Mouse (Mus musculus) forebrain, embryonic 14.5 days (tissue): ENCODE measurements around the gene Rgl1. TPM values are rescaled to one million over a fixed set of nuclear protein-coding genes. Genes with fewer than 3 reads are reported as not detected.

Experiments used
- ATAC-seq: fragments of 200-750 bp; cut with Nextera tagmentation; 2 replicates; pipeline ENCODE4 v1.8.0; 2017; ENCODE audit warnings: mild to moderate bottlenecking, moderate library complexity
- DNase-seq: peaks from one replicate; pipeline ENCODE4 v3.0.0-alpha.2; 2015; ENCODE audit warnings: low spot score
- H3K27ac ChIP-seq: fragments of 300-500 bp; sonication (generic); 2 replicates; pipeline ENCODE4 v1.5.1; 2014; ENCODE audit warnings: low read depth, mild to moderate bottlenecking, control low read depth, low read length, moderate library complexity
- H3K27me3 ChIP-seq: fragments of 300-500 bp; sonication (generic); replicated peaks from 2 replicates; pipeline ENCODE4 v1.6.1; 2014; ENCODE audit warnings: low read length, control low read depth, mixed read lengths; ENCODE audit not compliant: control insufficient read depth, insufficient read depth
- H3K36me3 ChIP-seq: fragments of 300-500 bp; sonication (generic); 2 replicates; pipeline ENCODE4 v1.6.1; 2014; ENCODE audit warnings: low read length, control low read depth; ENCODE audit not compliant: control insufficient read depth, insufficient read depth
- H3K4me1 ChIP-seq: fragments of 300-500 bp; sonication (generic); 2 replicates; pipeline ENCODE4 v1.6.1; 2014; ENCODE audit warnings: antibody characterized with exemption, low read length, control low read depth; ENCODE audit not compliant: control insufficient read depth, insufficient read depth
- H3K4me2 ChIP-seq: fragments of 300-500 bp; sonication (generic); 2 replicates; pipeline ENCODE4 v1.6.1; 2014; ENCODE audit warnings: mild to moderate bottlenecking, control low read depth, low read length
- H3K4me3 ChIP-seq: fragments of 300-500 bp; sonication (generic); 2 replicates; pipeline ENCODE4 v1.5.1; 2014; ENCODE audit warnings: low read depth, low read length, control low read depth
- H3K9ac ChIP-seq: fragments of 300-500 bp; sonication (generic); 2 replicates; pipeline ENCODE4 v1.6.1; 2014; ENCODE audit warnings: mild to moderate bottlenecking, low read length, control low read depth, moderate library complexity
- H3K9me3 ChIP-seq: fragments of 300-500 bp; sonication (generic); replicated peaks from 2 replicates; pipeline ENCODE4 v1.6.1; 2016; ENCODE audit warnings: low read length, control low read depth, mixed read lengths; ENCODE audit not compliant: control insufficient read depth
- WGBS: fragments of 180-500 bp; shearing (Covaris S2); extraction: QIAGEN DNeasy Blood & Tissue Kit; methylation state at CpG from one replicate; pipeline ENCODE4 v1.1.7; 2014; 5-methylcytosine and 5-hydroxymethylcytosine counted together
- polyA plus RNA-seq: library from polyadenylated mRNA; unstranded; fragments of >200 nt; fragmentation: Nextera tagmentation; extraction: Ambion mirVana; gene quantifications from 2 replicates; pipeline ENCODE4 v1.2.1, GENCODE M21; 2014

Rgl1 gene
- polyA plus RNA-seq, 1 experiment from 2014 or later = 16.4 TPM

DNA sequence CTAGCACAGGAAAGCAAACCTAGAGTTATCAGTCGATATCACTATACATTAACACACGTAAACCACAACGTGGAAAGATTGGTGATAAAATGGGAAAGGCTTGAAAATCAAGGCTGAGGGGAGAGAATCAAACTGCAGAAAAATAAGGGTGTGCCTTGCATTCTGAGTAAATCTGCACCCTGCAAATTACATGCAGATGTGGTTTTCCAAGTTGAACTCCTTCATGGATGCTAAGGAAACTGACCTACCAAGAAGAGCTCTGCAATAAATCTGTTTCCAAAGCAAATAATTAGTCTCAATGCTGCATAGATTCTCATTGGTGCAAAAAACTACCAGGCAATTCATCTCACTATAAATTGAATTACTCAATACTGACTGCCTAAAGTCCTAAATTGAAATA, 178.7 kb downstream of the Rgl1 start:
- Histone ChIP-seq H3K9me3 (no peaks in the 10 kb centered on the region), H3K27ac (no peak overlapping the region), H3K4me1 (peaks cover 7% of the 10 kb centered on the region; the same call in 1 of the 2 replicates), H3K4me3 (no peak overlapping the region), H3K36me3 (peaks cover 5% of the 10 kb centered on the region; the same call in 1 of the 2 replicates), H3K9ac (no peak overlapping the region), H3K27me3 (no peaks in the 10 kb centered on the region), H3K4me2 (no peak overlapping the region)
- DNase-seq = no peak
- 91% methylated on average over 3 of the region's 3 CpGs for WGBS
- no peak for ATAC-seq

DNA sequence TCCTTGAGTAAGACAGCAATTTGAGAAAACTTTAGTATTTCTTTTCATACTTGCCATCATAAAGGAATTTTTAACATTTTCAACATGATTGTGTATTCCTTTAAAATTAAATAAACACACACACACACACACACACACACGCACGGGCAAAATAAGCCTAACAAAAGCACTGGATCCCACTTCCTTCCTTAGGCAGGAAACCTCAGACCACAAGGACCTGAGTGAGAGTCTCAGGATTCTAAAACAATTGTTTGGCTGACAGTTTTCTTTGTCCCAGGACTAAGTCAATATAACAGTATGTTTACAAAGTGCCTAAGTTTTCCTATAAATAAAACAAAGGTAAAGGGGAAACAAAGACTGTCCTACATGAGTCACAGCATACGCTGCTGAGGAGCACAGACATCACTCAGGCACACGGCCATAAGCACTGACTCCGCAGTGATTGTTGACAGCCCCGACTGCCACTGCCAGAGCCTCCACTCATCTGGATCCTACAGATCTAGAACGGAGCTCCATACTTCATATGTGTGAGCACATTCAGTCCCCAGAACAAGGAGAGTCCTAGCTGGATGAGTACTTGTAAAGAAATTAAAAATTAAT, 180.7 kb downstream of the Rgl1 start:
- no peak overlapping the region for H3K27ac ChIP-seq
- no peak for ATAC-seq
- no peaks in the 10 kb centered on the region for H3K27me3 ChIP-seq
- H3K4me3 ChIP-seq = no peak overlapping the region
- peaks cover 7% of the 10 kb centered on the region; the same call in 1 of the 2 replicates for H3K4me1 ChIP-seq
- DNase-seq = no peak
- H3K9me3 ChIP-seq = no peaks in the 10 kb centered on the region
- WGBS = 72% methylated on average over 7 of the region's 7 CpGs
- no peak overlapping the region for H3K9ac ChIP-seq
- H3K36me3 ChIP-seq = peaks cover 5% of the 10 kb centered on the region; the same call in 1 of the 2 replicates
- H3K4me2 ChIP-seq = no peak overlapping the region

DNA sequence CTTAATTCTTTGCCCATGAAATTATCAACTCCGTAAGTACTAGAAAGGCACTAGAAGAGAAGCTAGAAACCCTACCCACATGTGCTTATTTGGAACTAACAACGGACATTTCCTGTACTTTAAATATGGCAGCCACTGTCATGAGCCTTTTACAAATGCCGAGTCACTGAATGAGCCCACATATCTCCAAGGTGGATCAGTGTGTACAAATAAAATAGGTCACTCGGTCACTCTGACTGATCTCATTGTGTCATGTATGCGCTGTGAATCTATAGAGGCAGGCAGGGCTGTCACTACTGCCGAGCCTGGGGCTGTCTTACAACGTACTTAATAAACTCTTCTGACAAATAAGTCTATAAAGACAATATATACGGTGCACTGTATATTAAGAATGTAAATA, 181.2 kb downstream of the Rgl1 start:
- no peak for ATAC-seq
- no peak overlapping the region for H3K4me2 ChIP-seq
- no peaks in the 10 kb centered on the region for H3K9me3 ChIP-seq
- H3K4me1 ChIP-seq = peaks cover 5% of the 10 kb centered on the region; the same call in 1 of the 2 replicates
- H3K27me3 ChIP-seq = no peaks in the 10 kb centered on the region
- no peak for DNase-seq
- H3K27ac ChIP-seq = no peak overlapping the region
- no peak overlapping the region for H3K9ac ChIP-seq
- H3K4me3 ChIP-seq = no peak overlapping the region
- WGBS = 88% methylated on average over 8 of the region's 8 CpGs
- peaks cover 5% of the 10 kb centered on the region; the same call in 1 of the 2 replicates for H3K36me3 ChIP-seq

DNA sequence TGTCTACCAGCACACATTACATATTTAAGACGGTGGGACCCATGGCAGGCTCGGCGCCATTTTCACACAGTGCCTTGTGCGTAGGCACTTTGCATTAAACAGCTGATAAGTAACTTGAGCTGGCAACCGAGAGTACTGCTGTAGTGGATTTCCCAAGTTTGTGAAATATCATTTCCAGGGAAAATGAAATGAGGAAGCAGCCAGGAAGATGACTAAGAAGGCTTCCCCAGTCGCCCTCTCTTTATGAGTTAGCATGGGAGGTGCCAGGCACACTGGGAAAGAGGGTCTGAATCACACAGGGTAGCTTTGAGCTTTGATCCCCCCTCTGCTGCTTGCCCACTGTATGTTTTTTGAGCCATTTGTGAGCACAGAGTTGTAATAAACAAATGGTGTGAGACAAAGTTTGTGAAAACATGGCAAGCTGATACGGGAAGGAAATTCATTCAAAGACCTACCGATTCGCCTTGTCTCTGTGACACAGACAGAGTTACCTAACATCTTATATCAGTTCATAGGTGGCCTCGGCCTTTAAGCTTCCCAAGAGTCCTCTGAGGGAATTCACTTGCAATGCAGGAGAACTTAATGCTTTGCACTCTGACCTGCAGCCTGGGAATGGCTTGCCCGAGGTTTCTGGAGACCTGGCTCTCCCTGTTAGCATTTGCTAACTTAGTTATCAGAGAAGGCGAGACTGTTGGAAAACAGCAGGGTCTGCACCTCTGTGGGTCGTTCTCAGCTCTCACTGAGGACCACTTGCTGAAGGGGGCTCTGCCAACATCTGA, 184.8 kb downstream of the Rgl1 start:
- DNase-seq (peak; percentile 27), ATAC-seq (no peak)
- H3K4me3 ChIP-seq = no peak overlapping the region
- no peak overlapping the region for H3K9ac ChIP-seq
- no peaks in the 10 kb centered on the region for H3K9me3 ChIP-seq
- peaks cover 10% of the 10 kb centered on the region for H3K4me1 ChIP-seq
- 82% methylated on average over 13 of the region's 13 CpGs for WGBS
- H3K27ac ChIP-seq = no peak overlapping the region
- no peak overlapping the region for H3K4me2 ChIP-seq
- H3K27me3 ChIP-seq = no peaks in the 10 kb centered on the region
- H3K36me3 ChIP-seq = peaks cover 4% of the 10 kb centered on the region; the same call in 1 of the 2 replicates

DNA sequence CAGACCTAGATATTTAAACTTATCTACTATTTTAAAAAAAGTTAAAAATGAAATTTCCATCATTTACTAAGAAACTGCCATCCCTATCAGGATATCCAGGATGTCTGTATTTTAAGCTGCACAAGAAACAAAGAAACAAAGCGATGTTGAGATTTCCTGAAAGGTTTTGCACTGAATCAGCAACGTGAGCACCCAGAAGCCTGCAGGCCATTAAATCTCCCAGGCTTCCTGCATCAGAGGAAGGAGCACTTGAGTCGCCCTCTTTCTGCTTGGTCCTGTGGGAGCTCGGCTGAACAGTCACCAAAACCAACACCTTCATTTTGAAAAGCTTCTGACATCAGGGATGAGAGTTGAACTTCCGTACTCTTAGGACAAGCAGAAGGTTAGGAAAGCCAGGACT, 187.2 kb downstream of the Rgl1 start:
- ATAC-seq (no peak), DNase-seq (no peak)

DNA sequence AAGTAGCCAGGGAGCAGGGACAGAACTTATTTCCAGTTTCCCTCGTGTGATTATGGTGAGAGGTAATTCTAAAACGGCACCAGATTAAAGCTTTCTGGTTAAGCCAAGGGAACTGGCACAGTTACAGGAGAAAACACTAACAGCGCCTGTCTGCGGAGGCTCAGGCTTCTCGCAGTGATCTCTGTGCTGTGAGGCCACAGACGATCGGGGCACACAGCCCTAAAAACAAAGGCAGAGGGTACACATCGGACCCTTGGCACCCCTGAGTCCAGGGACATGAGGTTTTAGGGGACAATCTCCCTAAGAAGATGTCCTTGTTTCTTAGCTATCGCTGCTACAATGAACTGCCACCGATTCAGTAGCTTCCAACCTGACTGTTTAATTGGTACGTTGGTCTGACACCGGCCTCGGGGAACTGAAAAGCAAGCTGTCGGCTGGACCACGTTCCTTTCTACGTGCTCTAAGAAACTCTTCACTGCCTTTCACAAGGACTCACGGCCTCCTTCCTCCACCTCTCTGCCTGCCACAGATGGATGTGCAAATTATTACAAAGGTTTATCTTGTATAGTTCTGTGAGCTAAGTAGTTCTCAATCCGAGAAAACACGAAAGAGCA, 187.9 kb downstream of the Rgl1 start:
- WGBS = 20% methylated on average over 19 of the region's 19 CpGs
- H3K27me3 ChIP-seq = no peaks in the 10 kb centered on the region
- H3K4me2 ChIP-seq = peak overlapping the region; percentile 40
- H3K9ac ChIP-seq = peak overlapping the region; percentile 46
- ATAC-seq (peak; percentile 52; the same call in 1 of the 2 replicates), DNase-seq (peak; percentile 72)
- no peak overlapping the region; the same call in 1 of the 2 replicates for H3K27ac ChIP-seq
- H3K36me3 ChIP-seq = no peaks in the 10 kb centered on the region
- no peaks in the 10 kb centered on the region for H3K9me3 ChIP-seq
- H3K4me3 ChIP-seq = 0 out of 2 replicates have a peak overlapping the region, but pooled peaks have one; percentile 8
- H3K4me1 ChIP-seq = peaks cover 19% of the 10 kb centered on the region

More for the DNA sequence above, 187.2 kb downstream of the Rgl1 start:
- Histone ChIP-seq H3K4me3 (no peak overlapping the region), H3K4me2 (no peak overlapping the region), H3K9me3 (no peaks in the 10 kb centered on the region), H3K9ac (no peak overlapping the region), H3K27ac (no peak overlapping the region), H3K27me3 (no peaks in the 10 kb centered on the region), H3K4me1 (peaks cover 12% of the 10 kb centered on the region), H3K36me3 (no peaks in the 10 kb centered on the region)
- 65% methylated on average over 5 of the region's 5 CpGs for WGBS

DNA sequence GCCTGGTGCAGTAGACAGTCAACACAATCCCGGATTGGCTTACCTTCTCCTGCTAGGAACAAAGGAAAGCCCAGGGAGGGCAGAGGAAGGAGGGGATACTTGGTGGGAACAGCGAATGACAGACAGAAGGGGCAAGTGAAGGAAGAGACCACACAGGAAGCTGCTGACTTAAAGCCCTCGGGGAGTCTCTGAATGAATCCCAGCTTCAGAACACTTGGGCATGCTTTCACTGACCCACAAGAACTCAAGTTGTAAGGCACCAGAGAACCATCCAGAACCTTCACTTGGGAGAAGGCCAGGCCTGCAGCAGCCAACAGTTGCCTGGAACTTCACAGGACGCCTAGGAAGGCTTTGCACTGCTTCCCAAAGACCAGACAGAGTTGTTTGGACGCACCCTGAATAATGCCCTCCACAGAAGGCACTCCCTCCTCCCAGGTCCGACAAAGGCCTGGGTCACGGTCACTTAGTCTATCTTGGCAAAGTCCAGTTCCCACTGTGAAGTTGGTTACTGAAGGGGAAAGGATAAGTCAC, 189.5 kb downstream of the Rgl1 start:
- Histone ChIP-seq H3K27me3 (no peaks in the 10 kb centered on the region), H3K4me3 (no peak overlapping the region), H3K27ac (no peak overlapping the region), H3K9ac (no peak overlapping the region), H3K36me3 (no peaks in the 10 kb centered on the region), H3K4me2 (no peak overlapping the region), H3K4me1 (peaks cover 24% of the 10 kb centered on the region), H3K9me3 (no peaks in the 10 kb centered on the region)
- 17% methylated on average over 7 of the region's 7 CpGs for WGBS
- DNase-seq = no peak
- ATAC-seq = no peak

DNA sequence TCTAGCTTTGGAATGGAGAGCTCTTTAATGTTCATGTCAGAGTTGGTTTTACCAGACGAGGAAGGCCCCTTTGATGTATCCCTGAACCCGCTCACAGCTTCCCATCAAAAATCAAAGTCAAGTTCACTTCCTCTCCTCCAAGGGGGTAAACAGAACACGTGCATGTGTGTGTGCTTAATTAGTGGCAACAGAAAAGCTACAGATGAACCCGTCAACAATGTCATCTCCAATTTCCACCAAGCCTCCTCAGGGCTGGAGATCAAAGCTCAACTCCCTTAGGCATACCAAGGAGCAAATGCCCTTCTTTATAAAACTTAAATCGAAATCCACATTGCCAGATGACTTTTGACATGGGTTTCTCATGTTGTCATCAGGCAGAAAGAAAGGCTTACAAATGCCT, 191.1 kb downstream of the Rgl1 start:
- H3K4me3 ChIP-seq = no peak overlapping the region
- H3K4me2 ChIP-seq = no peak overlapping the region
- H3K9me3 ChIP-seq = no peaks in the 10 kb centered on the region
- 73% methylated on average over 5 of the region's 5 CpGs for WGBS
- ATAC-seq = no peak
- no peak overlapping the region for H3K9ac ChIP-seq
- H3K27ac ChIP-seq = no peak overlapping the region
- no peaks in the 10 kb centered on the region for H3K36me3 ChIP-seq
- H3K27me3 ChIP-seq = no peaks in the 10 kb centered on the region
- DNase-seq = no peak
- peaks cover 24% of the 10 kb centered on the region for H3K4me1 ChIP-seq
